Mouse (Mus musculus) cerebellum, adult 8-10 months (tissue): Measurements from ENCODE around the gene Arf5.

Experiments used
- DNase-seq: peaks from one replicate; pipeline ENCODE4 v3.0.0; 2022

The Arf5 gene

DNA sequence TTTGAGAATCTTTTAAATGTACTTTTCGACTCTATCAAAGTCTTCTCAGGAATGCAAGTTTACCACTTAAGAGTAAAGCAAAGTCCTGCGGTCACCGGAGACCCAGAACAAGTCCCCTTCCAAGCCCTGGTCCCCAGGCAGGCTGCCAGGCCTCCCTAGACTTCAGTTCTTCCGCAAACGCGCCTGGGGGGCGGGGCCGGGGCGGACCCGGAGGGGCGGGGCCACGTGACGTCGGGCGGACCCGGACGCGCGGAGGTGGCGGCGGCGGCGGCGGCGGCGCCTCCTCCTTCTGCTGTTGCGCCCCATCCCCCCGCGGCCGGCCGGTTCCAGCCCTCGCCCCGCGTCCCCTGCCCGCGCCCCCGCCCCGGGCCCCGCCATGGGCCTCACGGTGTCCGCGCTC, at the start of gene Arf5:
TSS of gene Arf5 (plus strand) at position 248 of the 400 bp plus-strand sequence.
- DNase-seq: peak; percentile 93

DNA sequence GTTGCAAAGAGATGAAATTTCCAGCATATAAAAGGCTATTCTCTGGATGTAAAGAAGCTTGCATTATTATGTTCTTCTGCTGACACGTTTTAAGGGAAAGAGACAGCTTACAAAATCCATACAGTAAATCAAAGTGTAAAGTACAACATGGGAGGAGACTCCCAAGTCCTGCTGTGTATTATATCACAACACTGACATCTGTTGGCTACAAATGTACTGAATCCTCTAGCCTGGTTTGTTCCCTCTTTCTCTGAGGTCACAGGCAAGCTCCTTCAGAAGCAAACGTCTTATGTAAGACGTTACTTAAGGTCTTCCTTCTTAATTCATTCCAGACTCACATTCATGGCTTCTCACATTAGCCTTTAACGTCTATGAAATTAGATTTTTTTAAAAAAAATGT, 41.4 kb upstream of the Arf5 start:
- no peak for DNase-seq

DNA sequence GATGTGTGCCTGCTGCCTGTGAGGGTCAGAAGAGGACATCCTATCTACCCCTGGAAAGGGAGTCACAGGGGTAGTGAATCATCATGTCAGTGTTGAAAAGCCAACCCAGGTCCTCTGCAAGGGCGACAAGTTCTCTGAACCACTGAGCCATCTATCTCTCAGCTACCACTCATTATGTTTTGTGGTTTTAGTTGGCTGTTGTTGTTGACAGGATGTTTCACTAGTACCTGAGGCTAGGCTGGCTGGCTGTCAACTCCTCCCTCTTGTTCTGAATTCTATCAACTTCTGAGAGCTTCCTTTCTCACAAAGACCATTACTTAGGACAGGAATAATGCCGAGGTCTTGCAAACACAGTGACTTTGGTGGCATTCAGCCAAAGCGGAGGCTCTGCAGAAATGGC, 38.2 kb upstream of the Arf5 start:
- DNase-seq: no peak

DNA sequence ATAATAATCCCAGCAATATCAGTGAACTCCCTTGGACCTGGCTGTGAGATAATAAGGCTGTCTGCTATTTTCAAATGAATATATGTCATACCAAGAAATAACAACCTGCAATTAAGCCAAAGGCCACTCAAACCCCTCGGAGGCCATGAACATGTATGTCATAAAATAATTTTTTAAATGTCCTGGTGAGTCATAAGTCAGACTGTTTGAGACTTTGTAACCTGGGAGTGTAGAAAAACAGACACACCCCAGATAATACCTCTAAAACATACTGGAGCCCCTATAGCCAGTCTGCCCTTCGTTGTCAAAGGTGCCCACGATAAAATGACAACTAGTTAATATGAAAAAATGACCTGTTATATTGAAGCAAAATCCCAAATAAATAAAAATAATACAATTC, 34.3 kb upstream of the Arf5 start:
- DNase-seq: no peak

DNA sequence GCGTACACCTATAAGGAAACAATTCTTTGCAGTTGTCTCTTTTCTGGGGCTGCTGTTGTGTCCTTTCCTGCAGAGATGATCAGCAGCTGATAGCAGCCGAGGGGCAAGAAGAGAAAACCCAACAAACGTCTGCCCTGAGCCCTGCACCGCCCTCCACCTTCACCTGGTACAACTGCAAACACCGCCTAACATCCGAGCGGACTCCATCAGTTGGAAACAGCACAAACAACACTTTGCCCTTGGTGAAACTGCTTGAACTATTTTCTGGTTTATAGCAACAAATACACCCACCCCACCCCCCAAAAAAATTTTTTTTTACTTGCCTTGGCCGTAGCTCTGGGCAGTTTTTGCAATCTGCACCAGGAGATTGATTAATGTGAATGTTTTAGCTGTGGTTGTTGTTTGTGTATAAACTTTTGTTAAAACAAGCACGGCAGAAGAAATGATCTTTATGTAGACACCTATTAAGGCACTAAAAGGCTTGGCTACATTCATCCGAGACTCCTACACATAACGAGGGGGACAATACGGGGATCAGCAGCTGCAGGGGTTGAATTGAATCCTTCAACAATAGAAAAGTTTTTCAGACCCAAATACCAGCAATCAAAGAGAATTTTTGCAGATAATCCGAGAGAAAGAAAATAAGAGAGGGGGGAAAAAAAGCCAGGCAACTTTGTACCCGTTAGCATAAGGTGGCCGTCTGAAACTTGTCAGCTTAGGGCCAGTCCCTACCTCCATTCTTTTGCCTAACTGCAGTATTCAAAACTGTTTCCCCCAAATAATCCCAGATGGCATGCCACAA, 27.1 kb upstream of the Arf5 start:
- DNase-seq: no peak

DNA sequence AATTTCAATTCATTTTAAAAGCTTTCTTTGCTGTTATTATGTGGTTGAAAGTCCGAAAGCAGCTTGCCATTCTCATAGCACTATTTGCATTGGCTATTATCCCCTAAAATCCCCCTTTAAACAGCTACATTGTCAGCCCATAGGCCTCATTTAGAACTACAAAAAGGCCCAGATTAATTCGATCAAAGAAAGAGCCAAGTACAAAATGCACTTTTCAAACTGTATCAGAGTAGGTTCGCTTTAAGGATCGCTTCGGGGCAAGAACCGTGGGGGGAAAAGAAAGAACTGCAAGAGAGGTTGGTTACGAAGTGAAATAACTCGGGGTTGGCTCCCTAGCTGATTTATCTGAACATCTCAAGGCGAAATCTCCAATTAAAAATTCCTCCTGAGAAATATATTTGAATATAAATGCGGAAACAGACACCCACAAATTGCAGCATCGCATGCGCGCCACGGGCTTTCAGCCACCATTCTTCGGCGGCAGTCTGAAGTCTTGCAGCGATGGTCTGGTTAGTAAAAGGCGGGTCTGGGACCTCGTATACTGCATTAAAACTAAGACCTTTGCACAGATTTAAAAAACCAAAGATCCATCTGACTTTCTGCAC, 26.4 kb upstream of the Arf5 start:
- peak; percentile 15 for DNase-seq

DNA sequence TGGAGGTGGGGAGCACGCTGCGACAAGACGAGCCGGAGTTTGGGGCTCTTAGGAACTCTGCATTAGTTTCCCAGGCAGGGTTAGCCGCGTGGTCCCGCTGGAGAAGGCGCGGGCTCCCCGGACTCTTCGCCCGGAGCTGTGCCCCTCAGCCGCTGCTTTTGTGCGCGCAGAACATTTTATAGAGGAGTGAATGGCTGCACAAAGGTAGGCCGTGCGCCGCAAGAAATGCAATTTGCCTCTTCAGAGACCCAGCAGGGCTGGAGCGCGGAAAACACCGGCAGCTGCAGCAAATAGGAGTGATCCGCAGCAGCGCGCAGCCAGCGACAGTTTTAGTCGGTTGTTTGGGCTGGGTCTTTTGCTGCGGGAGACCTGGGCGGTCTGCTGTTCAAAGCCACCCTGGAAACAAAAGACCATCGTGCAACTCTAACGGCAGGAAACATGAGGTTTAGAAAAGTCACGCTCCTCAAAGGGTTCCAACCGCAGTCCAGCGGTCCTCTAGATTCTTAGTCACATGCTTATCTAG, 25.6 kb upstream of the Arf5 start, which contains the start of gene Zfp800:
TSS of gene Zfp800 (minus strand) at position 325 of the 523 bp plus-strand sequence.
- DNase-seq: peak; percentile 12

DNA sequence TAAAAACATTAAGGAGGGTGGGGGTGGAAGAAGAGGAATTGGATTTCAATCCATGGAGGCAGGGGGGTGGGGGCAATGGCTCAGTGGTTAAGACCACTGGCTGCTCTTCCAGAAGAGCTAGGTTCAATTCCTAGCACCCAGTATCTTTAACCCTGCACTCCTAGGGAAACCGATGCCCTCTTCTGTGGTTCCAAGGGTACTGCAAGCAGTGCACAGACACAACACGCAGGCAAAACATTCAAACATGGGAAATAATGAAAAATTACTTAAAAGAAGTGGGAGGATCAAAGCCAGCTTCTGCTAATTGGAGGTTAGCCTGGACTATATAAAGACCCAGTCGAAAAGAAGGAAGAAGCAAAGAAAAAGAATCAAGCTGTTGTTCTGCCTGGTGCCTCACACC, 24.6 kb upstream of the Arf5 start:
- DNase-seq: no peak

DNA sequence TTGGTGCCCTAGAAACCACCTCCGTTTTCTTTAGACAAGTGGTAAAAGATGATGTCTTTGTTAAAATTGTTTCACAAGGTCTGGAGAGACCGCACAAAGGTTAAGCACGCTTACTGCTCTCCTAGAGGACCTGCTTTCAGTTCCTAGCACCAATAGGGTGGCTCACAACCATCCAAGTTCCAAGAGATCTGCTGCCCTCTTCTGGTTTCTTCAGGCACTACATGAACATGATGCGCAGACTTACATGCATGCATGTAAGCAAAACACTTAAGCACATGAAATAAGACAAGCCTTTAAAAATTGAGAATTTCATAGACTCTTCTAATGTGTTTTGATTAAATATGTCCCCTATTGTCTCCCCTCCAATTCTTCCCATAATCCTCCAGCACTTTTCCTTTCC, 23.6 kb upstream of the Arf5 start:
- DNase-seq: no peak

DNA sequence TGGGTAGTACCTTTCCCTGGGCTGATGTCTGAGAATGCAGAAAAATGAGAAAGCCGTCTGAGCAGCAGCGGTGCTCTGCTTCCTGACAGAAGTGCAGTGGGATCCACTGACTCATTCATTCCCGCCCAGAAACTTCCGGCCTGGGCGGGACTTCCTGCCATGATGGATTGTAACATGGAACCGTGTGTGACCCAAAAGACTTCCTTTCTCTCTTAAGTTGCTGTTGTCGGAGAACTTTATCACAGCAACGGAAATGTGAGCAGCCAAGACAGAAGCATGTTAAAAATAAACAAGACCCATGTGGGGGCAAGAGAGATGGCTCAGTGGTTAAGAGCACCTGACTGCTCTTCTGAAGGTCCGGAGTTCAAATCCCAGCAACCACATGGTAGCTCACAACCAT, 13.3 kb upstream of the Arf5 start:
- DNase-seq: no peak

DNA sequence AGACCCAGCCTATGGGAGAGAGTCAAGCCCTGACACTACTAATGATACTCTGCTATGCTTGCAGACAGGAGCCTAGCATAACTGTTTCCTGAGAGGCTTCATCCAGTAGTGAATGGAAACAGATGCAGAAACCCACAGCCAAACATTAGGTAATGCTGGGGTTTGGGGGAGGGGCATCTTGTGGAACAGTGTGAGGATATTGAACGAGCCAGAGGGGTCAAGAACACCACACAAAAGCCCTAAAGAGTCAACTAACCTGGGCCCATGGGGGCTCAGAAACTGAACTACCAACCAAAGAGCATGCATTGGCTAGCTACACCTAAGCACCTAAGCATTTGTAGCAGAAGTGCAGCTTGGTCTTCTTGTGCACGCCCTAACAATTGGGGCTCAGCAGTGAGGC, 12.1 kb upstream of the Arf5 start:
- DNase-seq: no peak

DNA sequence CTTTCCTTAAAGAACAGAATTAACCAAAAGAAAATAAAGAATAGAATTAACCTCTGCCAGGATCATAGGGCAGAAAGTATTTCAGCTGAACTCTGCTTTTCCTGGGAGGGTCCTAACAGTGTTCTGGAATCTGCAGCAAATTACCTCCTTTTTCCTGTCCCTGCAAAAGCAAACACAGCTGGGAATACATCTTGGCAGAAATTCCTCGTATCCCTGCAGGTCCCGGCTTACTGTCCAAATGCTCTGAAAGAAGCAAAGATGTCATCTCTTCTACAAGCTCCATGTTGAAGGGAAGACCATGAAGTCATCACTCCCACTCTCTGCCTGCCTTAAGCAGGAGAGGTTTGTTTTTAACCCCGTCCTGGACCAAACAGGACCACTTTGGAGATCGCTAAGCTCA, 6.4 kb upstream of the Arf5 start:
- DNase-seq: no peak

DNA sequence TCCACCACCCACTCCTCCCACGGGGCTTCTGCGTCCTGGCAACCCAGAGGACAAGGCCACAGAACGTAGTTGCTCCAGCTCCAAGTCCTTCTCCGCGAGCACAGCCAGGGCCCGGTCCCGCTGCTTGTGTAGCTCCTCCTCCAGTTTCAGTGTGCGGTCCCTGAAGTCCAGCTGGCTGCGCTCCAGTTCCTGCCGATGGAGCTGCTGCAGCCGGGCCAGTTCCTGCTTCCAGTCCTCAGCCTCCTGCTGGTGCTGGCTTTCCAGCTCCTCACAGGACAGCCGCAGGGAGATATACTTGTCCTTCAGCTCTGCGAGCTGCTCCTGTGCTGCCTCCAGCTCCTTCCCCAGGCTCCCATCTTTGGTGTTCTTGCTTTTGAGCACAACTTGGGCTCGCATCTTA, 4.9 kb upstream of the Arf5 start:
- peak; percentile 83 for DNase-seq

DNA sequence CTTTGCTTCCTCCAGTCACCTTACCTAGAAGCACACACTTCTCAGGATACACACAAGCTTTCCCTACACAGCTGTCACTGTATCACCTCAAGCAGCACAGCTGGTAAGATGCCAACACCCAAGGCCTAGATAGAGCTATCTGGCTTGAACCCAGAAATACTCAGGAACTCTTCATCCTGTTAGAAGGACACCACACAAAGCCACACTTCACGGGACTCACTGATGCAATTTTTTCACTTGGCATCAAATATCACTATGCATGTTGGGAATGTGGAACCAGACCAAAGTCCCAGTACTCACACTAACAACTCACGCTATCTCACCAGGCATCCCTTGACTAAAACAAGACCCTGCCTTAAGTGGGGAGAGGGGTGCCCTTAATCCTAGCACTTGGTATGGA, 3.7 kb upstream of the Arf5 start:
- no peak for DNase-seq

DNA sequence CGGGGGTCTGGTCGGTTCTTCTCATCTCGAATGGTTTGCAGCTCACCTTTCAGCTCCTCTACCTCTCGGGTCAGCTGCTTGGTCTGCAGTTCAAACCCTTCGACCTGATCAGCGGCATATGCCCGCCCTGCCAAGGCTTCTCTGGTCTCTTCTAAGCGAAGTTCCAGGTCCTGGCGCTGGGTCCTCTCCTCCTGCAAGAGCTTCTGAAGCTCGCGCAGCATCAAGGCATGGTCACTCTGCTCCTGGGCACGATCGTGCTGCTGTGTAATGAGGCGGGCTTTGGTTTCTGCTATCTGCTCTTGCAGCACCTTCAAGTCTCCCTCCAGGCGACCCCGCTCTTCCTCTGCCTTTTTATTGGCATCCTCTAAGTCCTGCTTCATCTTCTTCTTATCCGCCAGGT, 3.0 kb upstream of the Arf5 start:
- no peak for DNase-seq

DNA sequence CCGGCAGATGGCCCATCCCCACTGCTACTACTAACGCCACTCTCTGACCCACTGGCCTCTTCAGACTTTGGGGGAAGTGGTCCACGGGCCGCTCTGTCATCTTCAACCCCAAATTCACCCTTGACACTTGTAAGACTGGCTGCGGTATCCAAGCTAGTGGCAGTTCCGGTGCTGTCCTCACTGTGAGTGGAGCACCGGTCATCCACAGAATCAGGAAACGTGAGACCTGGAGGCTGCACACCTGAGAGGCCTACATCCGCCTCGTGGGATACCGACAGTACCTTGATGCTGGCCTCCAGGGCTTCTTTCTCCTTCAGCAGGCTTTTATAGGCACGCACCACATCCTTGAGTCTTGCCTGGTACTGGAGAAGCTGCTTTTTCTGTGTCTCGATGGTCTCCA, 2.5 kb upstream of the Arf5 start:
- DNase-seq: peak; percentile 33

DNA sequence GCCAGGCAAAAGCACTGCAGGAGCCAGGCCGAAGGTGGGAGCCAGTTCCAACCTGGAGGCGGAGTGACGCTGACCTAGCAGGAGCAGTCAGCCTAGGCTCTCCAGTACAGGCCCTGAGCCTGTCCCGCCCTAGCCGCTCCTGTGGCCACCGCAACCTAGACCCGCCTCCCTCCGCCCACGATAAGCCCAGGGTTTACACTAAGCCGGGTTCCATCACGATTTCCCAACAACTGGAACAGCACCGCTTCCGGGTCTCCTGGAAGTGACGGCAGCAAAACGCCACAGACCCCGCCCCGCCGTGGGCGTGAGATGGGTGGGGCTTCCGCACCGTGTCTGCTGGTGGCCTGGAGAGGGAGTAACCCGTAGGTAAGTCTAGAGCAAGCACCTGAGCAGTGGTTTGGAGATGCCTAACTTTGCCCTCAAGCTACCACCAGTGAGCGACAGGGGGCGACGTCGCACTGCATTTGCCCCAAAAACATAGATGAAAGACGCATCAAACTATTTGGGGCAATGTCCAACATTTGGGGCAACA, 1.8 kb upstream of the Arf5 start:
- peak; percentile 90 for DNase-seq

DNA sequence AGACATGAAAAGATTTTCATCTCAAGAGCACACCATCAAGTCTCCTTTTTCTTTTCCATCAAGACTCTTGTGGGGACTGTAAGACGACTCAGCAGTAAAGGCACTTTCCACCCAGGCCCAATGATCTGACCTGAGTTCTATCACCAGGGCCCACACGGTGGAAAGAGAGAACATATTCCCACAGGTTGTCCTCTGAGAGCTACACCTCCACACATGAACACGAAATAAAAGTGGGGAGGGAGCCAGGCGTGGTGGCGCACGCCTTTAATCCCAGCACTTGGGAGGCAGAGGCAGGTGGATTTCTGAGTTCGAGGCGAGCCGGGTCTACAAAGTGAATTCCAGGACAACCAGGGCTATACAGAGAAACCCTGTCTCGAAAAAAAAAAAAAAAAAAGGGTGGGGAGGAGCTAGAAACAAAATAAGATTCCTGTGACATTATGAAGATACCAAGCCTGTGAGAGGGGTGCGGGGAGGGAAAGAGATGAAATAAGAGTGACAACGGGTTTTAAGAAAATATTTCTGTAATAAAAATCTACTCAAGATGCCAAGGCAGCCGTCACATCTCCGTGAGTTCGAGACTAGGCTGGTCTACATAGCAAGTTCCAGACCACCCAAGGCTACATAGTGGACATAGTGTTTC, 589 bp upstream of the Arf5 start:
- no peak for DNase-seq

DNA sequence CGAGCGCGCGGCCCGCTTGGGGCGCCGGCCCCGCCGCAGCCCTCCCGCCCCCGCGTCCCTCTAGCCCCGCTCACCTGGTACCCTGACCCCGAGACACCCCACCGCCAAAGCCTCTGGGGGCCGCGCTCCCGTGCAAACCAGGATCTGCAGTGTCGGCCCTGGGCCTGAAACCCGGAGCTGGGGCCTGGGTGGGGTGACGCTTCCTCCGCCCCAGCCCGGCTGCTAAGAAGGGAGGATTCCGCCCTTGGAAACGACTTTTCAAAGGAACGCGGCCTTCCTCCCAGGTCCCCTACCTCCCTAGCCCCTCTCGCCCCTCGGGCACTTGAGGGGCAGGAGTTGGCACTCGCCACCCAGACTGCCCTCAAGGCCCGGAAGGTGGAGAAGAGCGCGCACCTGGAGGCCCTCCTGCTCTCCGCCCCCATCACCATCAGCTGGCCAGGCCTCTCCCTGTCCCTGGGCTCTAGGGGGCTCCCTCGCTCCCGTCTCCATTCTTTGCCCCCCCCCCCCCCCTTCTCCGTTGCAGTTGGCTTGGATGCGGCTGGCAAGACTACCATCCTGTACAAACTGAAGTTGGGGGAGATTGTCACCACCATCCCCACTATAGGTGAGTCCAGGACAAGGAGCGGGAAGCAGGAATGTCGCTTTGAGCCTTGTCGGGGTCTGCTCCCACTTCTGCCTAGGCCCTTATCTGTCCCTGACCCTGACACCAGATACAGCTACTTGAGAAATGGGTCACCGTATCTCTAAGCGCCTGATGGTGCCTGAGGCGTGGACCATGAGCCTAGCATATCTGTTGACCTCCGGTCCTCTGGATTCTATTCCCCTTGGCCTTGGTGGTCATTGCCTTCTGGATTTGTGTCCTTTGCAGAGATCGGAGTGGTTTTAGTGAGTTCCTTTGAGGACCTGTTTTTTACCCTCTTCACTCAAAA, 671 bp downstream of the Arf5 start:
- DNase-seq: peak; percentile 61

DNA sequence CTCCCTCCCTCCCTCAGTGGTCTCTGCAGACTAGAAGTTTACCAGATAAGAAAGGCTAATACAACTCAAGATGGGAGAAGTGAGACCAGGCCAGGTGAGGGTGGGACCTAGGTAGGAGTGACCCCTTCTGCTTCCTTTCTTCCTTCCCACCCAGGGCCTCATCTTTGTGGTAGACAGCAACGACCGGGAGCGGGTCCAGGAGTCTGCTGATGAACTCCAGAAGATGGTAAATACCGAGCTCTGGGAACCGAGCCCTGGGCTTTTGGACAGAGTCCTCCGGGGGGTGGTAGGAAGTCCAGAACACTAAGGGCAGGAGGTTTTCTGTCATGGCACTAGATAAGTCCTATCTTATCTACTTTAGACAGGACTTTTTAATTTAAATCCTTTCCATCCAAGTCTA, 1.7 kb downstream of the Arf5 start:
- peak; percentile 27 for DNase-seq

DNA sequence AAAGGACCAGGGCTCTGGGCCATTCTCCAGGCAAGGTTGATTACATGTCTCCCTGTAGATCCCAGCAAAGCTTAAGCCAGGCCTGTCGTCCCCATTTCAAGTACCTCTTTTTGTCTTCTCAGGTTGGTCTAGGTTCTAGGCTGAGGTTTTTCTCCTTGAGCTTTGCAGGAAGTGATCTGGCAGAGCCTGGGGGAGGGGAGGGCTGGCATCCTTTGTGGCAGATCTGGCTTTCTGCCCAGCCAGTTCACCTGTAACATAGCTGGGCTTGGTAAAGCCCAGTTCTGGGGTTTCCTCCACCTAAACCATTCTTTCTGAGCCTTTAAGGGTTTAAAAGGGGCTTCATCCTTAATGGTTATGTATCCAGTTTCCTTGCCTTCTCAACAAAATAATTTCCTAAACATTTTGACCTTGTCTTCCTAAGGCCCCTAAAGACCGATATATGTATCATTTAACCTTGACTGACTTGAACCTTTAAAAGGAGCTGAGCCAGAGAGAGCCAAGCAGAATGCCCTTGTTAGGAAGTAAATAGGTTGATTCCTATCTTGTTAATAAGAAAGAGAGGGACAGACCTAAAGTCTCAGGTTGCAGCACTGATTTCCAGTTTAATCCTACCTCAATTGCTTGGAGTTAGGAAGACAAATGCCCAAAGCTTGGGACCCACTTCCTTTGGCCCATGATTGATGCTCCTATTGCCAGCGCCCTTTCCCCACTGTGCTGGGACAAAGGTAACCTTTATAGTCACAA, 3.9 kb downstream of the Arf5 start, which contains the start of gene Fscn3:
TSS of gene Fscn3 (plus strand) at position 694 of the 744 bp plus-strand sequence.
- peak; percentile 27 for DNase-seq

DNA sequence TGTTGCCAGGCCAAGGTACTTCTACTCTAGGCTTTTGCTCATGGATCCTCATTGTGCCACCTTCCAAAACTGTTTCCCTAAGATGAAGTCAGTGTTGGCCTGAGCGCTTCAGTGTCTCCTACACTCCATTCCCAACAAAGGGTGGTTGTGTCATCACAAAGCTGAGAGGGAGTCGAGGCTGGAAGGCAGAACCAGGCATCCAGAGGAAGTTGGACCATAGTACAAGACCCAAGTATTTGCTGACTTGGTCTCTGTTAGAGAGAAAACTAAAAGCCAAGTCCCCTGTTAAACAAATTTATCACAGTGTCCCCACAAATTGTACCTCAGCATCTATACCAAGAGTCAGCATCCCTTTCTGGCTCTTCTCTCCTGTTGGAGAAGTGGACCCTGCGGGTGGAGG, 4.9 kb downstream of the Arf5 start, which contains the start of gene Gcc1:
TSS of gene Gcc1 (minus strand) at position 101 of the 400 bp plus-strand sequence.
- no peak for DNase-seq
